Mouse (Mus musculus) heart, embryonic 11.5 days (tissue): ENCODE results near the gene Usp5. TPM values are rescaled to one million over a fixed set of nuclear protein-coding genes. Genes with fewer than 3 reads are reported as not detected.

ENCODE experiments used
- ATAC-seq: fragments of 200-750 bp; cut with Nextera tagmentation; replicated peaks from 2 replicates; pipeline ENCODE4 v1.8.0; 2017; ENCODE audit warnings: moderate library complexity; ENCODE audit not compliant: insufficient number of reproducible peaks, low FRiP score, low TSS enrichment
- H3K27ac ChIP-seq: fragments of 300-500 bp; sonication (generic); 2 replicates; pipeline ENCODE4 v1.5.1; 2014; ENCODE audit warnings: mild to moderate bottlenecking, low read depth, low read length
- H3K27me3 ChIP-seq: fragments of 300-500 bp; sonication (generic); 2 replicates; pipeline ENCODE4 v1.6.1; 2014; ENCODE audit warnings: mild to moderate bottlenecking, low read length, mixed read lengths; ENCODE audit not compliant: control insufficient read depth, insufficient read depth
- H3K36me3 ChIP-seq: fragments of 300-500 bp; sonication (generic); 2 replicates; pipeline ENCODE4 v1.6.1; 2014; ENCODE audit warnings: mild to moderate bottlenecking, low read length, moderate library complexity, mixed read lengths; ENCODE audit not compliant: control insufficient read depth, insufficient read depth
- H3K4me1 ChIP-seq: fragments of 300-500 bp; sonication (generic); 2 replicates; pipeline ENCODE4 v1.6.1; 2014; ENCODE audit warnings: low read length; ENCODE audit not compliant: control insufficient read depth, insufficient read depth
- H3K4me2 ChIP-seq: fragments of 300-500 bp; sonication (generic); 2 replicates; pipeline ENCODE4 v1.6.1; 2014; ENCODE audit warnings: mild to moderate bottlenecking, moderate library complexity
- H3K4me3 ChIP-seq: fragments of 300-500 bp; sonication (generic); 2 replicates; pipeline ENCODE4 v1.5.1; 2014; ENCODE audit warnings: low read depth, low read length
- H3K9ac ChIP-seq: fragments of 300-500 bp; sonication (generic); 2 replicates; pipeline ENCODE4 v1.6.1; 2014; ENCODE audit warnings: mild to moderate bottlenecking, low read depth, low read length, moderate library complexity
- H3K9me3 ChIP-seq: fragments of 300-500 bp; sonication (generic); replicated peaks from 2 replicates; pipeline ENCODE4 v1.6.1; 2016; ENCODE audit warnings: low read length; ENCODE audit not compliant: control insufficient read depth
- WGBS: fragments of 180-500 bp; shearing (Covaris S2); extraction: QIAGEN DNeasy Blood & Tissue Kit; methylation state at CpG from one replicate; pipeline ENCODE4 v1.1.7; 2014; ENCODE audit not compliant: insufficient replicate concordance; 5-methylcytosine and 5-hydroxymethylcytosine counted together
- polyA plus RNA-seq: library from polyadenylated mRNA; unstranded; fragments of >200 nt; fragmentation: Nextera tagmentation; extraction: Ambion mirVana; gene quantifications from 2 replicates; pipeline ENCODE4 v1.2.1, GENCODE M21; 2014

Gene Usp5
- polyA plus RNA-seq, 1 experiment from 2014 or later = 87.3 TPM

- WGBS = 39% methylated on average over 8 of the region's 8 CpGs
Measured at GRCm38 (mm10) chr6:124850535-124850934, 21.3 kb upstream of the Usp5 start.

GRCm38 (mm10) chr6:124847305-124847704, 18.0 kb upstream of the Usp5 start:
- WGBS = 13% methylated on average over 9 of the region's 9 CpGs
- Histone ChIP-seq H3K4me3 (no peak overlapping the region), H3K36me3 (no peaks in the 10 kb centered on the region), H3K9me3 (no peaks in the 10 kb centered on the region), H3K9ac (no peak overlapping the region), H3K4me2 (no peak overlapping the region), H3K4me1 (no peaks in the 10 kb centered on the region), H3K27ac (no peak overlapping the region), H3K27me3 (no peaks in the 10 kb centered on the region)
- ATAC-seq = 0 out of 2 replicates have a peak, but pooled peaks have one; percentile 43

More at GRCm38 (mm10) chr6:124850535-124850934, 21.3 kb upstream of the Usp5 start:
- Histone ChIP-seq H3K4me2 (no peak overlapping the region), H3K9me3 (no peaks in the 10 kb centered on the region), H3K27me3 (no peaks in the 10 kb centered on the region), H3K27ac (no peak overlapping the region), H3K36me3 (no peaks in the 10 kb centered on the region), H3K9ac (no peak overlapping the region), H3K4me3 (no peak overlapping the region), H3K4me1 (no peaks in the 10 kb centered on the region)
- no peak for ATAC-seq

- H3K4me2 ChIP-seq = peak within 1 kb of the TSS; percentile 54
- peak within 1 kb of the TSS; percentile 52; the same call in 1 of the 2 replicates for H3K9ac ChIP-seq
- H3K4me3 ChIP-seq = no peak within 1 kb of the TSS; the same call in 1 of the 2 replicates
- H3K27ac ChIP-seq = peak within 1 kb of the TSS; percentile 54; the same call in 1 of the 2 replicates
- no peaks in the 10 kb centered on the region for H3K36me3 ChIP-seq
- peaks cover 21% of the 10 kb centered on the region for H3K4me1 ChIP-seq
- ATAC-seq = no peak
- H3K27me3 ChIP-seq = no peaks in the 10 kb centered on the region
- no peaks in the 10 kb centered on the region for H3K9me3 ChIP-seq
- WGBS = 19% methylated on average over 15 of the region's 15 CpGs
Measured at GRCm38 (mm10) chr6:124840241-124841167, 11.2 kb upstream of the Usp5 start, which contains the start of gene Gnb3. TSS of gene Gnb3 (minus strand) at chr6:124840275.

GRCm38 (mm10) chr6:124839805-124840204, 10.5 kb upstream of the Usp5 start:
- H3K4me3 ChIP-seq = no peak overlapping the region; the same call in 1 of the 2 replicates
- no peaks in the 10 kb centered on the region for H3K9me3 ChIP-seq
- peaks cover 21% of the 10 kb centered on the region for H3K4me1 ChIP-seq
- H3K9ac ChIP-seq = peak overlapping the region; percentile 52; the same call in 1 of the 2 replicates
- peak overlapping the region; percentile 54 for H3K4me2 ChIP-seq
- no peaks in the 10 kb centered on the region for H3K36me3 ChIP-seq
- no peaks in the 10 kb centered on the region for H3K27me3 ChIP-seq
- 8% methylated on average over 8 of the region's 8 CpGs for WGBS
- no peak for ATAC-seq
- H3K27ac ChIP-seq = peak overlapping the region; percentile 54; the same call in 1 of the 2 replicates

- H3K36me3 ChIP-seq = peaks cover 6% of the 10 kb centered on the region; the same call in 1 of the 2 replicates
- H3K27ac ChIP-seq = no peak overlapping the region
- H3K4me1 ChIP-seq = peaks cover 26% of the 10 kb centered on the region
- no peak overlapping the region for H3K9ac ChIP-seq
- no peak overlapping the region for H3K4me3 ChIP-seq
- 75% methylated on average over 7 of the region's 7 CpGs for WGBS
- no peaks in the 10 kb centered on the region for H3K27me3 ChIP-seq
- H3K9me3 ChIP-seq = no peaks in the 10 kb centered on the region
- no peak for ATAC-seq
- no peak overlapping the region for H3K4me2 ChIP-seq
Measured at GRCm38 (mm10) chr6:124836411-124836810, 7.1 kb upstream of the Usp5 start.

- 44% methylated on average over 10 of the region's 10 CpGs for WGBS
- Histone ChIP-seq H3K36me3 (peaks cover 6% of the 10 kb centered on the region; the same call in 1 of the 2 replicates), H3K9me3 (no peaks in the 10 kb centered on the region), H3K4me1 (peaks cover 24% of the 10 kb centered on the region), H3K9ac (no peak overlapping the region), H3K4me2 (no peak overlapping the region), H3K27me3 (no peaks in the 10 kb centered on the region), H3K4me3 (no peak overlapping the region), H3K27ac (no peak overlapping the region)
- ATAC-seq = no peak
Measured at GRCm38 (mm10) chr6:124835531-124835930, 6.2 kb upstream of the Usp5 start.

- no peak for ATAC-seq
- Histone ChIP-seq H3K27me3 (no peaks in the 10 kb centered on the region), H3K27ac (no peak overlapping the region), H3K4me3 (no peak overlapping the region), H3K9ac (no peak overlapping the region), H3K4me2 (no peak overlapping the region), H3K4me1 (peaks cover 15% of the 10 kb centered on the region), H3K9me3 (no peaks in the 10 kb centered on the region), H3K36me3 (peaks cover 6% of the 10 kb centered on the region; the same call in 1 of the 2 replicates)
- WGBS = 78% methylated on average over 6 of the region's 6 CpGs
Measured at GRCm38 (mm10) chr6:124834512-124835081, 5.3 kb upstream of the Usp5 start.

- Histone ChIP-seq H3K9ac (no peak overlapping the region), H3K4me3 (no peak overlapping the region), H3K4me2 (no peak overlapping the region), H3K27ac (no peak overlapping the region), H3K4me1 (peaks cover 19% of the 10 kb centered on the region), H3K9me3 (no peaks in the 10 kb centered on the region), H3K36me3 (peaks cover 6% of the 10 kb centered on the region; the same call in 1 of the 2 replicates), H3K27me3 (no peaks in the 10 kb centered on the region)
- ATAC-seq = no peak
- 93% methylated on average over 8 of the region's 8 CpGs for WGBS
Measured at GRCm38 (mm10) chr6:124831649-124832048, 2.4 kb upstream of the Usp5 start.
